Comparison of ENCODE assay signal across 15 mouse cellular contexts in genomic region chr1:87032466-87032865, GRCm38 (mm10). TPM values are rescaled to one million over a fixed set of nuclear protein-coding genes. Genes with fewer than 3 reads are reported as not detected.
DNase-seq lines count a peak whose midpoint lies in the region; ATAC-seq and TF ChIP-seq lines count a peak whose summit lies in the region.
"Had no signal": no experiment of that assay in that cellular context is flagged by ENCODE, and none has a peak within 500 bp of the region (broad histone marks: within the 10 kb centered on the region; RNA-seq: fewer than 3 reads in every experiment).

No protein-coding gene starts in this region.

- no peaks in the 10 kb centered on the region for H3K79me2 ChIP-seq in liver, adult 2 months (ENCODE audit: control insufficient read depth, insufficient read depth, low read length)

- no peak for ATAC-seq in liver, embryonic 11.5 days (replicated peaks; ENCODE audit: low FRiP score)
- no peak for ATAC-seq in frontal cortex, adult (ENCODE audit: low TSS enrichment)

- H3K27me3 ChIP-seq in liver, adult 2 months (ENCODE audit: control insufficient read depth, insufficient read depth, low read length) = no peaks in the 10 kb centered on the region
- H3K27me3 ChIP-seq in liver, embryonic 11.5 days (replicated peaks; ENCODE audit: control insufficient read depth, insufficient read depth, low read length) = no peaks in the 10 kb centered on the region
- H3K27me3 ChIP-seq: CH12.LX; hindbrain, embryonic 12.5 days had no signal

- no peak overlapping the region for H3K9ac ChIP-seq in liver, adult 2 months (ENCODE audit: low read depth, low read length)
- no peak overlapping the region for H3K9ac ChIP-seq in liver, embryonic 11.5 days (ENCODE audit: low read depth, low read length)
- H3K9ac ChIP-seq: hindbrain, embryonic 12.5 days; liver, embryonic 14.5 days had no signal

- no peak for TF ChIP-seq CTCF in liver, adult 2 months (IDR thresholded peaks at IDR 0.05; ENCODE audit: low read depth, low read length)

- DNase-seq in liver, adult 2 months (ENCODE audit: extremely low read depth, low read depth, low spot score) = peak; percentile 99
- no peak for DNase-seq in liver, embryonic 11.5 days (ENCODE audit: low spot score)
- peak; percentile 26 to 44 for DNase-seq in urinary bladder, postnatal 36 days (ENCODE audit: low spot score in 2 of 2)
- DNase-seq in urinary bladder, adult 2 months (ENCODE audit: low spot score) = no peak
- peak; percentile 66 to 82 for DNase-seq in cerebellum, postnatal 14 days
- DNase-seq in embryo, embryonic 11 days = no peak
- DNase-seq: adrenal gland, postnatal 10 days; thymus, postnatal 25 days had no signal

- no peak for TF ChIP-seq POLR2A in liver, adult 2 months (IDR thresholded peaks at IDR 0.05; ENCODE audit: extremely low read depth, insufficient read depth, low read length)

- H3K4me2 ChIP-seq in liver, embryonic 11.5 days = no peak overlapping the region
- H3K4me2 ChIP-seq: hindbrain, embryonic 12.5 days had no signal

- H3K36me3 ChIP-seq in liver, adult 2 months (ENCODE audit: control insufficient read depth, insufficient read depth, low read length) = no peaks in the 10 kb centered on the region
- no peaks in the 10 kb centered on the region for H3K36me3 ChIP-seq in liver, embryonic 11.5 days (ENCODE audit: control insufficient read depth, insufficient read depth, low read length)
- H3K36me3 ChIP-seq: hindbrain, embryonic 12.5 days; midbrain, embryonic 10.5 days had no signal

- H3K4me1 ChIP-seq in liver, adult 2 months (ENCODE audit: control insufficient read depth, insufficient read depth, low read length) = peaks cover 18% of the 10 kb centered on the region
- peaks cover 17% of the 10 kb centered on the region for H3K4me1 ChIP-seq in liver, embryonic 11.5 days (replicated peaks; ENCODE audit: control insufficient read depth, insufficient read depth, low read length)

- WGBS in liver, adult 2 months = 18% methylated on average over 7 of the region's 7 CpGs
- WGBS in liver, embryonic 11.5 days = 61% methylated on average over 7 of the region's 7 CpGs

- no peak overlapping the region for H3K4me3 ChIP-seq in liver, adult 2 months (ENCODE audit: insufficient read depth, low read depth, low read length)
- no peak overlapping the region for H3K4me3 ChIP-seq in liver, embryonic 11.5 days (ENCODE audit: low read depth, low read length)
- H3K4me3 ChIP-seq: hindbrain, embryonic 12.5 days; midbrain, embryonic 10.5 days had no signal

- H3K27ac ChIP-seq in liver, adult 2 months (replicated peaks; ENCODE audit: insufficient read depth, low read depth, low read length) = peak overlapping the region; percentile 1; the same call in 1 of the 2 replicates
- H3K27ac ChIP-seq in liver, embryonic 11.5 days (ENCODE audit: low read depth, low read length) = no peak overlapping the region
- H3K27ac ChIP-seq: hindbrain, embryonic 12.5 days; liver, embryonic 14.5 days; midbrain, embryonic 10.5 days had no signal

- no peaks in the 10 kb centered on the region for H3K9me3 ChIP-seq in liver, embryonic 11.5 days (ENCODE audit: control insufficient read depth, low read length)
- H3K9me3 ChIP-seq: hindbrain, embryonic 12.5 days; midbrain, embryonic 10.5 days had no signal

RNA-seq across cellular contexts. Expression of gene Alppl2, which starts 57.3 kb away (rescaled TPM):
- total RNA-seq in liver, adult 2 months (2014; rRNA removed) = not detected in 2 replicates
- not detected in 2 replicates for polyA plus RNA-seq in liver, adult 2 months (2012; rRNA removed)
- 0.14 TPM in 1 of 2 replicates, not detected in the other for polyA plus RNA-seq in liver, embryonic 11.5 days (2014; fragmentation: Nextera tagmentation; extraction: Ambion mirVana)
- not detected in 2 replicates for polyA plus RNA-seq in urinary bladder, adult 2 months (2012; rRNA removed)
- total RNA-seq: adrenal gland, postnatal 10 days; CH12.LX; left cerebral cortex, postnatal 10 days had no signal
- polyA plus RNA-seq: cortical plate, adult 2 months; hindbrain, embryonic 12.5 days; liver, embryonic 14.5 days; midbrain, embryonic 10.5 days had no signal

Comparison
In these comparisons a context has a peak if more than half of its experiments do, and no peak if none do; other contexts are left out.
1. DNase-seq: peak in liver, adult 2 months (single experiment), urinary bladder, postnatal 36 days (2 of 2) and cerebellum, postnatal 14 days (2 of 2); none in liver, embryonic 11.5 days (single experiment), urinary bladder, adult 2 months (single experiment) and embryo, embryonic 11 days (single experiment).